Mouse (Mus musculus): Measurements from ENCODE around the gene Cptp.

The Cptp gene

GRCm38 (mm10) chr4:155840076-155841002 lies 28.9 kb downstream of the Cptp start:
- DNase-seq: no peak

DNA sequence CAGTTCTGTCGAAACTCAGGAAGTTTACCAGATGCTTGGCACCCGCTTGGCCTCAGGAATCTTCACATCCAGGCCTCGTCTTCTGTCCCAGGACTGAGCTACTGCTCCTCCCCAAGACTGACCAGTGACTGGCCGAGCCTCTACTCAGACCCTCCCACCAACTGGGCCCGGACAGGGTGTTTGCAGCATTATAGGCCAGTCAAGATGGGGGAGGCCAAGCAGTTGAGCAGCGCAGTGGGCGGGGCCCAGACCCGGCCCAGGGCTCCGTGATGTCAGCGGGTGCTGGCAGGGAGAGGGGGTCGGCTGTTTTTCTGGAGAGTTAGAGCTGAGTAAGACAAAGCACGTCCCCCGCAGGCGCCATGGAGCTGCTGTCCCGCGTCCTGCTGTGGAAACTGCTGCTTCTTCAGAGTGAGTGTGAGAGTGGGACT lies 29.7 kb downstream of the Cptp start, which contains the start of gene Mxra8:
Gene Mxra8, plus strand, starts transcription at position 198 of the 428 bp plus-strand sequence.
- peak; percentile 72 for DNase-seq

- no peak for DNase-seq
Observed at GRCm38 (mm10) chr4:155838187-155839153, 30.8 kb downstream of the Cptp start.

GRCm38 (mm10) chr4:155837404-155838010 lies 31.7 kb downstream of the Cptp start:
- peak; percentile 39 for DNase-seq

DNA sequence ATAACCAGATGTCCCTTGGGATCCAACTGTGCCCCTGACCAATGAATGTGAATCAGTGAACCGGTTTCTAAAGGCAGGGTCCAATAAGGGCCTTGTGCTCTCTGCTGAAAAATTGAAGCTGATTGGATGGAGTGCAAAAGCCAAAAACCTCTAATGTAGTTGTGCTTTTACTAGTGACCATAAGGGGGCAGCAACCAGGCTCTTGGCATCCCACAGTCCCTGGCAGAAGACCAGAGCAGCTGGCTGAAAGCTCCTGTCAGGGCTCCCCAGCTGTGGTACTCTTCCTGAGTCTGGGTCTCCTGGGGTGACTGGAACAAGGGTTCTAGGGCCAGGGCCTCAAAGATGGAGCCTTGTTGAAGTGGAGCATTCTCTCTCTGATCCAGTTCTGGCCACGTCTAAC lies 35.4 kb downstream of the Cptp start:
- peak; percentile 84 for DNase-seq

DNA sequence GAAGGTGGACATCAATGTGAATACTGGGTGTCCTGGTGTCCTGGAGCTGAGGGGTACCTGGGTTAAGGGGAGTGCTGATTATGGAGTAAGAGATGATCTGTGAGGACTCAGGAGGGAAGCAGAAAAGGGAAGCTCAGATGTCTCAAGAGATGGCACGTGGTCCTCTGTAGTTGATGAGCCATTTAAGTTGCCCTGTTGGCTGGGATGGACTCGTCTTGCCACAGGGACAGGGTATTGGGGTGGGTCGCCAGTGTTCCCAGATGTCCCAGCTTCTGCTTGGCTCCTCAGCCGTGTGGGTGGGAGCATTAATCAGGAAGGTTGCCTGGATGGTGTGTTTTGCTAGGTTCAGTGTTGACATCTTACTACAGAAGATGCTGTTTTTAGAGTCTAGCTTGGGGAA lies 36.0 kb downstream of the Cptp start:
- no peak for DNase-seq

- no peak for DNase-seq
Observed at GRCm38 (mm10) chr4:155832321-155832720, 36.9 kb downstream of the Cptp start.

DNA sequence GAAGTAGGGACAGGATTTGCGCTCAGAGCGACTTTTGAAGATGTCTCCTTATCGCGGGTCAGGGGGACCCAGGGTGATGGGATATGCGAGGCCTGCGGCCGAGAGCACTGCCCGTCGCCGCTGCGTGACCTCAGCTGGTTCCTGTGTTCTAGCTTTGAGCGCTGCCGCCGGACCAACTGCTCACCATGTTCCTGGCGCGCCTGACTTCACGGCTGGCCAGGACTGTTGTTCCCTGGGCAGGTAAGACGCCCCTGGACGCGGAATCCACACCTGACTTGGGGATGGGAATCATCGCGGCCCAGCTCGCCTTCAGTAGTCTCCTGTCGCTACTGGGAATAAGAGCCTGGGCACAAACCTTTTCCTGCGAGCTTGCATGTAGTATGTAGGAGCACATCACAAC lies 37.4 kb downstream of the Cptp start:
- DNase-seq: no peak

GRCm38 (mm10) chr4:155831205-155831766 lies 38.0 kb downstream of the Cptp start, which contains the start of gene Aurkaip1:
TSS of gene Aurkaip1 (plus strand) at chr4:155831272.
- DNase-seq: peak; percentile 96

DNA sequence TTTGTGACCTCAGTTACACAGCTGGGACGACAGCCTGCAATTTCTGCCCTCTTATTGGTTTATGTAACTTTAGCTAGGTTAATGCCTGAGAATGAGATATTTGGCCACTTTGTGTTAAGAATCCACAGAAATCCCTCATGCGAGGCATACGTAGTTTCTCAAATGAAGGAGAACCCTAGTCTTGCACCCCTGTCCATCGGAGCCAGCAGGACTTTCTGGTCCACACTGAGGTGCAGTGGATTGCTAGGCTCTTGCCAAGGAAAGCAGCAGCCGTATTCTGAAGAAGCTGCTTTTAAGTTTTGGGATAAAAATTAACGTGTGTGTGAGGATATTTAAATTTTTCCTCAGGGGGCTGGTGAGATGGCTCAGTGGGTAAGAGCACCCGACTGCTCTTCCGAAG lies 38.6 kb downstream of the Cptp start:
- no peak for DNase-seq

- no peak for DNase-seq
Observed at GRCm38 (mm10) chr4:155829866-155830265, 39.4 kb downstream of the Cptp start.

GRCm38 (mm10) chr4:155823443-155823842 lies 45.8 kb downstream of the Cptp start:
- DNase-seq: no peak

GRCm38 (mm10) chr4:155821025-155821424 lies 48.2 kb downstream of the Cptp start:
- no peak for DNase-seq

- DNase-seq: no peak
Observed at GRCm38 (mm10) chr4:155817533-155817932, 51.7 kb downstream of the Cptp start.

Measured in kidney, adult 18-20 months (tissue).